Mouse (Mus musculus) forebrain, postnatal 0 days (tissue): ENCODE results near the gene Lmod1. TPM values are rescaled to one million over a fixed set of nuclear protein-coding genes. Genes with fewer than 3 reads are reported as not detected.

Source experiments
- ATAC-seq: fragments of 200-750 bp; cut with Nextera tagmentation; 2 replicates; pipeline ENCODE4 v1.8.0; 2017; ENCODE audit warnings: mild to moderate bottlenecking, moderate library complexity
- DNase-seq: peaks from one replicate; pipeline ENCODE4 v3.0.0-alpha.2; 2015
- H3K27ac ChIP-seq: fragments of 300-500 bp; sonication (generic); 2 replicates; pipeline ENCODE4 v1.5.1; 2014; ENCODE audit warnings: low read depth, mild to moderate bottlenecking, antibody characterized with exemption, low read length, moderate library complexity, mixed read lengths
- H3K27me3 ChIP-seq: fragments of 300-500 bp; sonication (generic); 2 replicates; pipeline ENCODE4 v1.6.1; 2014; ENCODE audit warnings: mild to moderate bottlenecking, low read length, mixed read lengths; ENCODE audit not compliant: insufficient read depth
- H3K36me3 ChIP-seq: fragments of 300-500 bp; sonication (generic); 2 replicates; pipeline ENCODE4 v1.6.1; 2014; ENCODE audit warnings: mild to moderate bottlenecking, moderate library complexity; ENCODE audit not compliant: insufficient read depth
- H3K4me1 ChIP-seq: fragments of 300-500 bp; sonication (generic); 2 replicates; pipeline ENCODE4 v1.6.1; 2014; ENCODE audit warnings: antibody characterized with exemption; ENCODE audit not compliant: insufficient read depth
- H3K4me2 ChIP-seq: fragments of 300-500 bp; sonication (generic); 2 replicates; pipeline ENCODE4 v1.6.1; 2014; ENCODE audit warnings: low read depth, mild to moderate bottlenecking, moderate library complexity
- H3K4me3 ChIP-seq: fragments of 300-500 bp; sonication (generic); 2 replicates; pipeline ENCODE4 v1.5.1; 2014; ENCODE audit warnings: low read depth, low read length, mixed read lengths
- H3K9ac ChIP-seq: fragments of 300-500 bp; sonication (generic); 2 replicates; pipeline ENCODE4 v1.6.1; 2014; ENCODE audit warnings: mild to moderate bottlenecking
- H3K9me3 ChIP-seq: fragments of 300-500 bp; sonication (generic); 2 replicates; pipeline ENCODE4 v1.6.1; 2016; ENCODE audit warnings: low read length
- CTCF ChIP-seq: sonication (generic); IDR thresholded peaks from 2 replicates; pipeline ENCODE4 v1.5.1; 2016; ENCODE audit warnings: antibody characterized with exemption, control low read depth, low read depth
- WGBS: fragments of 180-500 bp; shearing (Covaris S2); extraction: QIAGEN DNeasy Blood & Tissue Kit; methylation state at CpG from one replicate; pipeline ENCODE4 v1.1.7; 2014; 5-methylcytosine and 5-hydroxymethylcytosine counted together
- polyA plus RNA-seq: library from polyadenylated mRNA; unstranded; fragments of >200 nt; fragmentation: Nextera tagmentation; extraction: Ambion mirVana; gene quantifications from 2 replicates; pipeline ENCODE4 v1.2.1, GENCODE M21; 2015
- total RNA-seq: library from RNA; depleted of rRNA; stranded (reverse); fragments of >200 nt; gene quantifications from 2 replicates; pipeline ENCODE4 v1.2.3, GENCODE M21; 2014

Gene Lmod1
- total and polyA plus RNA-seq, 2 experiments from 2014 or later, result 0.21 to 0.52 TPM

DNA sequence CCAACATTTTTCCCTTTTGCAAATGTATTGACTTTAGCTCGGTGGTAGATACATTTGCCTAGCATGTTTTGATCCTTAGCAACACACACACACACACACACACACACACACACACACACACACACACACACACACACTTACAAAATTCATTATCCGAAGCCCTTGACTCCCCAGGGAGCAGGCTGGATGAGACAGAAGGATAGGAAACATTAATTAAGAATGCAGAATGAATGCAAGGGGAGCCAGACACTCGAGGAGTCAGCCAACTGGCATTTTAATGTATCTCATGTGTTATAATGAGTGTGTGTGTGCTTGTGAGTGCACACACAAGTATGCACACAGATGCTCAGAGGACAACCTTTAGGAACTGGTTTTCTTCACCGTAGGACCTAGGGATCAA lies 36.9 kb downstream of the Lmod1 start:
- no peak for TF ChIP-seq CTCF
- Histone ChIP-seq H3K36me3 (no peaks in the 10 kb centered on the region), H3K9ac (no peak overlapping the region), H3K4me3 (no peak overlapping the region), H3K4me2 (no peak overlapping the region), H3K4me1 (no peaks in the 10 kb centered on the region), H3K27me3 (no peaks in the 10 kb centered on the region), H3K27ac (no peak overlapping the region), H3K9me3 (no peaks in the 10 kb centered on the region)
- WGBS, result 54% methylated on average over 4 of the region's 4 CpGs
- ATAC-seq, result peak; percentile 59; the same call in 1 of the 2 replicates
- peak; percentile 36 for DNase-seq

DNA sequence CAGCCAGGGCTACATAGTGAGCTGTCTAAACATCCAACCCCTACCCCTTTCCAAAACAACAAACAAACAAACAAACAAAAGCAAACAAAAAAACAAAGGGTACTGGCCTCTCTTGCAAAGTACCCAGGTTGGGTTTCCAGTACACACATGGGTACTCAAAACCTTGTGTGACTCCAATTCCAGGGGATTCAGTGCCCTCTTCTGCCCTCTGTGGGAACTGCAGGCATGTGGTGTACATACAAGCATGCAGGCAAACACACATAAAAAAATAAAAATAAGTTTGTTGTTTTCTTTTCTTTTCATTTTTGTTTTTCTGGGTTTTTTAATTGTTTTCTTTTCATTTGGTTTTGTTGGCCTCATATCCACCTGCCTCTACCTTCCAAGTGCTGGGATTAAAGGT lies 37.5 kb downstream of the Lmod1 start:
- Histone ChIP-seq H3K4me2 (no peak overlapping the region), H3K27me3 (no peaks in the 10 kb centered on the region), H3K36me3 (no peaks in the 10 kb centered on the region), H3K4me1 (no peaks in the 10 kb centered on the region), H3K9me3 (no peaks in the 10 kb centered on the region), H3K9ac (no peak overlapping the region), H3K27ac (no peak overlapping the region), H3K4me3 (no peak overlapping the region)
- no peak for ATAC-seq
- DNase-seq, result no peak
- peak; percentile 16; the same call in 1 of the 2 replicates for TF ChIP-seq CTCF

DNA sequence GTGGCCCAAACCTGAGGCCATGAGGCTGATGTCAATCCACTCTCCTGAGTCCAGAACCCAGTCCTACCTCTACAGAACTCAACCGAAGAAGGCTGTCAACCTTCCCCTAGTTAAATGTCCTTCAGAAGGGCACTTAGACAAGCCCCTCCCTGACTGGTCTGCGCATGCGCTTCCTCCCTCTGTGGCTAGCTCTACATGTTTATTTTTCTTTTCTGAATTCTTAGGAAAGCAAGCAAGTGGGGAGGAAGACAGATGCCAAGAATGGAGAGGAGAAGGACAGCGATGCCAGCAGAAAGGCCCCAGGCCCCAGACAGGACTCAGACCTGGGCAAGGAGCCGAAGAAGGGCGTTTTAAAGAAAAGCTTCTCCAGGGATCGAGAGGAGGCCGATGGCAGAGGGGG lies 38.8 kb downstream of the Lmod1 start:
- no peak overlapping the region for H3K4me3 ChIP-seq
- H3K9ac ChIP-seq, result no peak overlapping the region
- 92% methylated on average over 8 of the region's 8 CpGs for WGBS
- DNase-seq, result no peak
- no peaks in the 10 kb centered on the region for H3K27me3 ChIP-seq
- H3K36me3 ChIP-seq, result no peaks in the 10 kb centered on the region
- no peak overlapping the region for H3K4me2 ChIP-seq
- TF ChIP-seq CTCF, result no peak
- no peaks in the 10 kb centered on the region for H3K9me3 ChIP-seq
- no peaks in the 10 kb centered on the region for H3K4me1 ChIP-seq
- ATAC-seq, result no peak
- no peak overlapping the region for H3K27ac ChIP-seq

DNA sequence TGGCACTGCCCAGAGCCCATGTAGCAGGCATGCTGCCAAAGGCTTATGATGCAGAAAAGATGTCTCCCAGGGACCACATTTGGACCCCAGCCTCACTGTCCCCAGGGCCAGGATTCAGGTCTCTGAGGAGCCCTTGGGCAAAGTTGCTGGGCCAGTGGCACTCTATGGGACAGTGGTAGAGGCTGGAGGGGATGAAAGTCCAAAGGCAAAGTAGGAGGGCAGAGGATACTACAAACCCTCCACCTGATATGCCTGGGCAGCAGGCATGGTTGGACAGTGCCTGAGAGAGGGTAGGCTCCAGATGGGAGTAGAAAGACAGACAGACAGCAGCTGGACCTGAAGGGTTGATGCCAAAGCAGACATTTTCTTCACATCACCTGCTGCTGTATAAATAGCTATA lies 41.8 kb downstream of the Lmod1 start:
- TF ChIP-seq CTCF, result no peak
- ATAC-seq (no peak), DNase-seq (no peak)
- no peaks in the 10 kb centered on the region for H3K27me3 ChIP-seq
- no peak overlapping the region for H3K4me3 ChIP-seq
- H3K36me3 ChIP-seq, result no peaks in the 10 kb centered on the region
- no peak overlapping the region for H3K27ac ChIP-seq
- H3K9ac ChIP-seq, result no peak overlapping the region
- no peak overlapping the region for H3K4me2 ChIP-seq
- H3K4me1 ChIP-seq, result no peaks in the 10 kb centered on the region
- H3K9me3 ChIP-seq, result no peaks in the 10 kb centered on the region

GRCm38 (mm10) chr1:135367005-135367404 lies 42.4 kb downstream of the Lmod1 start:
- Histone ChIP-seq H3K36me3 (no peaks in the 10 kb centered on the region), H3K27ac (no peak overlapping the region), H3K9ac (no peak overlapping the region; the same call in 1 of the 2 replicates), H3K9me3 (no peaks in the 10 kb centered on the region), H3K27me3 (no peaks in the 10 kb centered on the region), H3K4me3 (no peak overlapping the region), H3K4me2 (no peak overlapping the region), H3K4me1 (no peaks in the 10 kb centered on the region)
- no peak for ATAC-seq
- 83% methylated on average over 7 of the region's 7 CpGs for WGBS
- TF ChIP-seq CTCF, result no peak
- no peak for DNase-seq

- no peak overlapping the region for H3K9ac ChIP-seq
- DNase-seq (no peak), ATAC-seq (no peak)
- H3K4me3 ChIP-seq, result no peak overlapping the region
- 68% methylated on average over 8 of the region's 8 CpGs for WGBS
- no peaks in the 10 kb centered on the region for H3K4me1 ChIP-seq
- H3K9me3 ChIP-seq, result no peaks in the 10 kb centered on the region
- no peaks in the 10 kb centered on the region for H3K36me3 ChIP-seq
- no peak overlapping the region for H3K4me2 ChIP-seq
- no peak for TF ChIP-seq CTCF
- no peak overlapping the region for H3K27ac ChIP-seq
- no peaks in the 10 kb centered on the region for H3K27me3 ChIP-seq
Observed at GRCm38 (mm10) chr1:135367595-135367994, 43.0 kb downstream of the Lmod1 start.

DNA sequence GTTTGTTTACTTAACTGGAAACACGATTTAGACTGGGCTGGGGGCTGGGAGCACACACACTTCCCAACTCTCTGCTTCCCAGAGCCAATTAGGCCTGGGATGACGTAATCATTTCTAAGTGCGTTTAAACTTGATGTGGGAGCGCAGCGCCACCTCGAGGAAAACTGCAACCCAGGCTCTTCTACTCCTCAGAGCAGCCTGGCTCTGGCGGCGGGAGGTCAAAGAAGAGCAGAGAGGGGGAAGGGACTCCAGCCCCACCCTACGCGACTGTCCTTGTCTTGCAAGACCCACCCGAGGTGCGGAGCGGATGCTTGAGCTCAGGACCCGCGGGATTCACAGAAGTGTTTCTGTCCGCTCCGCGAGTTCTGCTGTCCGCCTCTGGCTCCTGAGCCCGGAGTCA lies 43.6 kb downstream of the Lmod1 start:
- TF ChIP-seq CTCF, result peak; percentile 95
- peak; percentile 93 for DNase-seq
- peak; percentile 92 for ATAC-seq
- H3K36me3 ChIP-seq, result no peaks in the 10 kb centered on the region
- peak overlapping the region; percentile 56 for H3K9ac ChIP-seq
- H3K4me2 ChIP-seq, result peak overlapping the region; percentile 85
- 0% methylated on average over 20 of the region's 20 CpGs for WGBS
- no peaks in the 10 kb centered on the region for H3K9me3 ChIP-seq
- H3K27me3 ChIP-seq, result no peaks in the 10 kb centered on the region
- peak overlapping the region; percentile 47 for H3K4me3 ChIP-seq
- H3K4me1 ChIP-seq, result no peaks in the 10 kb centered on the region
- H3K27ac ChIP-seq, result no peak overlapping the region

DNA sequence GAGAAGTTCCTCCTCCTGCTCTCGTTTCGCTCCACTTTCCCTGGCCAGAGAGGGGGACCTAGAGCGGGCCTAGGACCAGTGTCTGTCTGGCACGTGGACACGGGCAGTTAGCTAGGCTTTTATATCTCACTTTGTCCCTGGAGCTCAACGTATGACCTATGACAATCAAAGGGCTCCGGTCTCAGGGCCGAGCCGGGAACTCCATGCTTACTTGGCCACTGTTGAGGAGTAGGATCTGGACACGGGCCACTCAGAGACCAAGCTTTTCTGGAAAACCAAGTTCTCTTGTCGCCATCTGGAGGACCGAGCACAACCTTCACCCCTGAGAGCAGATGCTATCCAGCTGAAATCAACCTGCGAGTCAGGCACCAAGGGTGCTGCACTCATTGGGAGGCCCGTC lies 44.4 kb downstream of the Lmod1 start:
- peak; percentile 30; the same call in 1 of the 2 replicates for ATAC-seq
- peak; percentile 36 for TF ChIP-seq CTCF
- Histone ChIP-seq H3K36me3 (no peaks in the 10 kb centered on the region), H3K27me3 (no peaks in the 10 kb centered on the region), H3K4me2 (peak overlapping the region; percentile 85), H3K27ac (no peak overlapping the region), H3K4me3 (peak overlapping the region; percentile 47), H3K4me1 (no peaks in the 10 kb centered on the region), H3K9ac (peak overlapping the region; percentile 56), H3K9me3 (no peaks in the 10 kb centered on the region)
- DNase-seq, result peak; percentile 54
- WGBS, result 12% methylated on average over 14 of the region's 14 CpGs
